Mouse (Mus musculus) limb, embryonic 12.5 days (tissue): Measurements from ENCODE around the gene Sox8. TPM values are rescaled to one million over a fixed set of nuclear protein-coding genes. Genes with fewer than 3 reads are reported as not detected.

ENCODE experiments used
- ATAC-seq: fragments of 200-750 bp; cut with Nextera tagmentation; 2 replicates; pipeline ENCODE4 v1.8.0; 2017; ENCODE audit warnings: low read depth, moderate TSS enrichment; ENCODE audit not compliant: insufficient number of reproducible peaks, insufficient read depth, low FRiP score, low TSS enrichment
- H3K27ac ChIP-seq: fragments of 300-500 bp; sonication (generic); 2 replicates; pipeline ENCODE4 v1.5.1; 2016; ENCODE audit warnings: mild to moderate bottlenecking, moderate library complexity
- H3K27me3 ChIP-seq: fragments of 300-500 bp; sonication (generic); 2 replicates; pipeline ENCODE4 v1.6.1; 2016; ENCODE audit warnings: mild to moderate bottlenecking, moderate library complexity
- H3K36me3 ChIP-seq: fragments of 300-500 bp; sonication (generic); 2 replicates; pipeline ENCODE4 v1.6.1; 2016; ENCODE audit warnings: mild to moderate bottlenecking, moderate library complexity
- H3K4me1 ChIP-seq: fragments of 300-500 bp; sonication (generic); replicated peaks from 2 replicates; pipeline ENCODE4 v1.6.1; 2016
- H3K4me2 ChIP-seq: fragments of 300-500 bp; sonication (generic); 2 replicates; pipeline ENCODE4 v1.6.1; 2016; ENCODE audit warnings: mild to moderate bottlenecking, moderate library complexity
- H3K4me3 ChIP-seq: fragments of 300-500 bp; sonication (generic); replicated peaks from 2 replicates; pipeline ENCODE4 v1.5.1; 2016; ENCODE audit warnings: mild to moderate bottlenecking
- H3K9ac ChIP-seq: fragments of 300-500 bp; sonication (generic); replicated peaks from 2 replicates; pipeline ENCODE4 v1.6.1; 2016; ENCODE audit warnings: mild to moderate bottlenecking, moderate library complexity
- H3K9me3 ChIP-seq: fragments of 300-500 bp; sonication (generic); 2 replicates; pipeline ENCODE4 v1.6.1; 2016; ENCODE audit warnings: mild to moderate bottlenecking, moderate library complexity
- WGBS: fragments of 180-500 bp; shearing (Covaris S2); methylation state at CpG from one replicate; pipeline ENCODE4 v1.1.7; 2016; 5-methylcytosine and 5-hydroxymethylcytosine counted together
- polyA plus RNA-seq: library from polyadenylated mRNA; unstranded; fragments of >200 nt; fragmentation: Nextera tagmentation; extraction: Ambion mirVana; gene quantifications from 2 replicates; pipeline ENCODE4 v1.2.1, GENCODE M21; 2016

The Sox8 gene
- polyA plus RNA-seq, 1 experiment from 2014 or later, result 10.1 TPM

GRCm38 (mm10) chr17:25555666-25556629 lies 14.5 kb downstream of the Sox8 start:
- ATAC-seq, result peak; percentile 44; the same call in 1 of the 2 replicates
- Histone ChIP-seq H3K4me1 (peaks cover 38% of the 10 kb centered on the region), H3K27ac (peak overlapping the region; percentile 79), H3K36me3 (no peaks in the 10 kb centered on the region), H3K4me3 (peak overlapping the region; percentile 31), H3K9me3 (no peaks in the 10 kb centered on the region), H3K4me2 (peak overlapping the region; percentile 67), H3K27me3 (no peaks in the 10 kb centered on the region), H3K9ac (peak overlapping the region; percentile 57)
- 5% methylated on average over 29 of the region's 29 CpGs for WGBS

GRCm38 (mm10) chr17:25555159-25555558 lies 15.3 kb downstream of the Sox8 start:
- Histone ChIP-seq H3K4me1 (peaks cover 33% of the 10 kb centered on the region), H3K9ac (no peak overlapping the region), H3K4me2 (peak overlapping the region; percentile 15; the same call in 1 of the 2 replicates), H3K9me3 (no peaks in the 10 kb centered on the region), H3K27me3 (no peaks in the 10 kb centered on the region), H3K27ac (peak overlapping the region; percentile 79), H3K36me3 (no peaks in the 10 kb centered on the region), H3K4me3 (no peak overlapping the region)
- ATAC-seq, result no peak
- WGBS, result 6% methylated on average over 3 of the region's 3 CpGs

GRCm38 (mm10) chr17:25551313-25551712 lies 19.2 kb downstream of the Sox8 start:
- 85% methylated on average over 11 of the region's 11 CpGs for WGBS
- H3K4me1 ChIP-seq, result peaks cover 23% of the 10 kb centered on the region
- H3K27ac ChIP-seq, result no peak overlapping the region
- H3K36me3 ChIP-seq, result no peaks in the 10 kb centered on the region
- no peaks in the 10 kb centered on the region for H3K27me3 ChIP-seq
- H3K9ac ChIP-seq, result no peak overlapping the region
- no peak overlapping the region for H3K4me3 ChIP-seq
- ATAC-seq, result no peak
- H3K4me2 ChIP-seq, result no peak overlapping the region
- no peaks in the 10 kb centered on the region for H3K9me3 ChIP-seq

GRCm38 (mm10) chr17:25550020-25550419 lies 20.5 kb downstream of the Sox8 start:
- Histone ChIP-seq H3K27ac (no peak overlapping the region), H3K27me3 (no peaks in the 10 kb centered on the region), H3K9me3 (no peaks in the 10 kb centered on the region), H3K4me1 (peaks cover 10% of the 10 kb centered on the region), H3K9ac (no peak overlapping the region), H3K36me3 (no peaks in the 10 kb centered on the region), H3K4me2 (no peak overlapping the region), H3K4me3 (no peak overlapping the region)
- 78% methylated on average over 5 of the region's 5 CpGs for WGBS
- ATAC-seq, result no peak

- Histone ChIP-seq H3K9ac (no peak overlapping the region), H3K27ac (no peak overlapping the region), H3K4me2 (no peak overlapping the region), H3K4me1 (0 out of 2 replicates have a peak, but pooled peaks cover 4% of the 10 kb centered on the region), H3K27me3 (no peaks in the 10 kb centered on the region), H3K36me3 (no peaks in the 10 kb centered on the region), H3K4me3 (no peak overlapping the region), H3K9me3 (no peaks in the 10 kb centered on the region)
- 42% methylated on average over 3 of the region's 3 CpGs for WGBS
- ATAC-seq, result no peak
Measured at GRCm38 (mm10) chr17:25547026-25547425, 23.5 kb downstream of the Sox8 start.

- H3K4me2 ChIP-seq, result no peak overlapping the region
- peaks cover 1% of the 10 kb centered on the region; the same call in 1 of the 2 replicates for H3K4me1 ChIP-seq
- WGBS, result 91% methylated on average over 4 of the region's 4 CpGs
- no peaks in the 10 kb centered on the region for H3K9me3 ChIP-seq
- H3K9ac ChIP-seq, result no peak overlapping the region
- H3K27ac ChIP-seq, result no peak overlapping the region
- H3K36me3 ChIP-seq, result no peaks in the 10 kb centered on the region
- no peaks in the 10 kb centered on the region for H3K27me3 ChIP-seq
- no peak for ATAC-seq
- no peak overlapping the region for H3K4me3 ChIP-seq
Measured at GRCm38 (mm10) chr17:25541768-25542167, 28.7 kb downstream of the Sox8 start.

GRCm38 (mm10) chr17:25540731-25541130 lies 29.8 kb downstream of the Sox8 start:
- Histone ChIP-seq H3K9me3 (no peaks in the 10 kb centered on the region), H3K4me1 (no peaks in the 10 kb centered on the region; the same call in 1 of the 2 replicates), H3K36me3 (no peaks in the 10 kb centered on the region), H3K4me2 (no peak overlapping the region), H3K9ac (no peak overlapping the region), H3K27ac (no peak overlapping the region), H3K4me3 (no peak overlapping the region), H3K27me3 (no peaks in the 10 kb centered on the region)
- 79% methylated on average over 5 of the region's 5 CpGs for WGBS
- no peak for ATAC-seq

GRCm38 (mm10) chr17:25538945-25539875 lies 31.3 kb downstream of the Sox8 start:
- no peak overlapping the region for H3K27ac ChIP-seq
- no peak overlapping the region for H3K4me2 ChIP-seq
- no peak for ATAC-seq
- no peaks in the 10 kb centered on the region for H3K9me3 ChIP-seq
- H3K27me3 ChIP-seq, result no peaks in the 10 kb centered on the region
- no peak overlapping the region for H3K9ac ChIP-seq
- H3K4me3 ChIP-seq, result no peak overlapping the region
- no peaks in the 10 kb centered on the region; the same call in 1 of the 2 replicates for H3K4me1 ChIP-seq
- no peaks in the 10 kb centered on the region for H3K36me3 ChIP-seq
- WGBS, result 60% methylated on average over 27 of the region's 27 CpGs

GRCm38 (mm10) chr17:25530357-25531022 lies 40.0 kb downstream of the Sox8 start:
- Histone ChIP-seq H3K9me3 (no peaks in the 10 kb centered on the region), H3K27me3 (no peaks in the 10 kb centered on the region; the same call in 1 of the 2 replicates), H3K4me1 (no peaks in the 10 kb centered on the region), H3K4me3 (no peak overlapping the region), H3K36me3 (no peaks in the 10 kb centered on the region), H3K4me2 (no peak overlapping the region), H3K9ac (no peak overlapping the region), H3K27ac (no peak overlapping the region)
- ATAC-seq, result no peak
- 67% methylated on average over 8 of the region's 8 CpGs for WGBS

- no peak overlapping the region for H3K27ac ChIP-seq
- H3K4me1 ChIP-seq, result peaks cover 20% of the 10 kb centered on the region
- H3K4me3 ChIP-seq, result no peak overlapping the region
- no peak overlapping the region for H3K4me2 ChIP-seq
- no peak overlapping the region for H3K9ac ChIP-seq
- no peak for ATAC-seq
- 67% methylated on average over 12 of the region's 12 CpGs for WGBS
- H3K9me3 ChIP-seq, result no peaks in the 10 kb centered on the region
- H3K27me3 ChIP-seq, result no peaks in the 10 kb centered on the region
- H3K36me3 ChIP-seq, result no peaks in the 10 kb centered on the region
Measured at GRCm38 (mm10) chr17:25522080-25522479, 48.4 kb downstream of the Sox8 start.
